Mouse (Mus musculus) myocyte (in vitro differentiated cells): ENCODE measurements around the gene Gdpd3. TPM values are rescaled to one million over a fixed set of nuclear protein-coding genes. Genes with fewer than 3 reads are reported as not detected.

Experiments
- H3K27me3 ChIP-seq: one replicate; pipeline ENCODE4 v1.6.1; 2011; ENCODE audit not compliant: control insufficient read depth, insufficient read depth, insufficient read length
- H3K36me3 ChIP-seq: one replicate; pipeline ENCODE4 v1.6.1; 2011; ENCODE audit not compliant: control insufficient read depth, insufficient read depth
- H3K4me2 ChIP-seq: one replicate; pipeline ENCODE4 v1.6.1; 2011; ENCODE audit warnings: low read depth, control low read depth
- H3K4me3 ChIP-seq: one replicate; pipeline ENCODE4 v1.5.1; 2011; ENCODE audit warnings: mild to moderate bottlenecking, control low read depth, moderate library complexity
- H3K79me2 ChIP-seq: one replicate; pipeline ENCODE4 v1.6.1; 2011; ENCODE audit not compliant: control insufficient read depth, insufficient read depth
- H3ac ChIP-seq: one replicate; pipeline ENCODE4 v1.6.1; 2011; ENCODE audit not compliant: control insufficient read depth, insufficient read length
- CEBPB ChIP-seq: IDR thresholded peaks from 2 replicates; pipeline ENCODE4 v1.6.1; 2011; ENCODE audit warnings: mild to moderate bottlenecking, moderate library complexity; ENCODE audit not compliant: poor library complexity, insufficient read depth, severe bottlenecking
- E2F4 ChIP-seq: IDR thresholded peaks from one replicate; pipeline ENCODE4 v1.6.1; 2011; ENCODE audit warnings: mild to moderate bottlenecking, control low read depth, moderate library complexity; ENCODE audit not compliant: insufficient read depth
- MAX ChIP-seq: IDR thresholded peaks from one replicate; pipeline ENCODE4 v1.6.1; 2011; ENCODE audit warnings: low read depth, mild to moderate bottlenecking, control low read depth
- MYOD1 ChIP-seq, 3 experiments: IDR thresholded peaks; one replicate each; pipeline ENCODE4 v1.6.1; 2011; ENCODE audit warnings: control low read depth in 2 of 3, low read depth in 2 of 3, mild to moderate bottlenecking in 2 of 3, moderate library complexity in 1 of 3; ENCODE audit not compliant: insufficient read length in 2 of 3, control insufficient read depth in 1 of 3
- MYOG ChIP-seq, 3 experiments: IDR thresholded peaks; one replicate each; pipeline ENCODE4 v1.6.1; 2011; ENCODE audit warnings: control low read depth in 2 of 3, low read depth in 2 of 3, mild to moderate bottlenecking in 2 of 3; ENCODE audit not compliant: insufficient read length in 2 of 3, control insufficient read depth in 1 of 3, insufficient read depth in 1 of 3
- POLR2A ChIP-seq: IDR thresholded peaks from one replicate; pipeline ENCODE4 v1.6.1; 2011; ENCODE audit warnings: low read depth, mild to moderate bottlenecking, control low read depth, moderate library complexity; ENCODE audit not compliant: insufficient read length
- POLR2AphosphoS2 ChIP-seq: IDR thresholded peaks from one replicate; pipeline ENCODE4 v1.6.1; 2011; ENCODE audit warnings: low read depth, control low read depth; ENCODE audit not compliant: insufficient read length
- REST ChIP-seq: IDR thresholded peaks from one replicate; pipeline ENCODE4 v1.6.1; 2011; ENCODE audit warnings: mild to moderate bottlenecking, control low read depth, moderate library complexity; ENCODE audit not compliant: insufficient read depth, insufficient read length
- SRF ChIP-seq: IDR thresholded peaks from one replicate; pipeline ENCODE4 v1.6.1; 2011; ENCODE audit warnings: low read depth; ENCODE audit not compliant: control insufficient read depth, insufficient read length
- TCF12 ChIP-seq: IDR thresholded peaks from one replicate; pipeline ENCODE4 v1.6.1; 2011; ENCODE audit warnings: mild to moderate bottlenecking, control low read depth; ENCODE audit not compliant: poor library complexity, insufficient read depth, severe bottlenecking
- TCF3 ChIP-seq: IDR thresholded peaks from one replicate; pipeline ENCODE4 v1.6.1; 2011; ENCODE audit warnings: low read depth, control low read depth; ENCODE audit not compliant: insufficient read length
- USF1 ChIP-seq: IDR thresholded peaks from one replicate; pipeline ENCODE4 v1.6.1; 2011; ENCODE audit warnings: low read depth, mild to moderate bottlenecking, control low read depth, moderate library complexity
- polyA plus RNA-seq: library from polyadenylated mRNA; unstranded; fragments of >200 nt; fragmentation: generic; extraction: Trizol; gene quantifications from one replicate; pipeline ENCODE4 v1.2.1, GENCODE M21; 2012; ENCODE audit warnings: missing spikeins

Gene Gdpd3
- polyA plus RNA-seq, 1 experiment: 1.1 TPM

DNA sequence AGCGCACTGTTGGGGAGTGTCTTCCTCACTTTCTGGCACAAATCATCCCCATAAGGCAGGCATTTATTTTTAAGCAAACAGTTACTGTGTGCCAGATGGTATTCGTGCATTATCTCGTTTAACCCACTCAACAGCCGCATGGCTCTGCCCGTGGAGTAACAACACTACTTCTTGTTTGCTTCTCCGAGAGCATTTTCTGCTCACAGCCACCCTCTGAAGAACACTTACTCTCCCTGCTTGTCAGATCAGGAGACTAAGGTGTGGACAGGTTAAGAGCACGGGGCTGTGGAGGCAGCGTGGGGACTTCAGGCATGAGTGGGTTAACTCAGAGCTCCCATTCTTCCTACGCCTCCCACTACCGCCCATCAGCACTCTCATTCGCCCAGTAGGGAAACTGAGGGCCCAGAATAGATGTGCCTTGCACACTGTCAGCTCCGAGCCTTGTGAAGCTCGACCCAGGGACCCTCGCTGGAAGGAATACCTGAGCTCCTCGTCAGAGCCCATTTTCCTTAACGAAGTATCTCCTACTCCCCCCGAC is 3.6 kb upstream of the Gdpd3 start:
- no peak overlapping the region for H3K4me2 ChIP-seq
- peaks cover 7% of the 10 kb centered on the region for H3K79me2 ChIP-seq
- no peak overlapping the region for H3K4me3 ChIP-seq
- peaks cover 5% of the 10 kb centered on the region for H3K36me3 ChIP-seq
- H3ac ChIP-seq: no peak overlapping the region
- TF ChIP-seq TCF3 (no peak), MAX (no peak), POLR2A (no peak), USF1 (no peak), E2F4 (no peak), REST (no peak), SRF (no peak), MYOD1 (IDR thresholded peaks at IDR 0.05; ENCODE audit: control insufficient read depth in 1 of 3, insufficient read length in 2 of 3, low read depth in 2 of 3) (no peak), TCF12 (no peak), CEBPB (no peak), MYOG (IDR thresholded peaks at IDR 0.05; ENCODE audit: control insufficient read depth in 1 of 3, insufficient read depth in 1 of 3, insufficient read length in 2 of 3, low read depth in 2 of 3) (no peak), POLR2AphosphoS2 (no peak)
- no peaks in the 10 kb centered on the region for H3K27me3 ChIP-seq

DNA sequence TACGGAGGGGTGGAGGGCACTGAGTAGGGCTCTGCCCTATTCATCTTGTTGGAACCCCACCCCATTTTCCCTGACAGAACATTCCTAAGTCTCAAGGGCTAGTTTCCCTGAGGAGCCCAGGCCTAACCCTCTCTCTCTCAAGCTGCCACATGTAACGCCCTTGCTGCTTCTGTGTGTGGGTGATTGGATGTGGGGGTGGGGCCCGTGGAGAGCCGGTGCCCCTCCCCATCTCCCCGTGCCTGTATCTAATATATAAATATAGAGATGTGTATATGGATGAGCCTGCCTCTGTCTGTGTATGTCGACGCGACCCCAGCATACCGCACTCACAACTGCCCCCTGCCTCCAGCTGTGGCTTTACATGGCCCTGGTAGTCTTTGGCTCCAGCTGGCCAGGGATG is 594 bp upstream of the Gdpd3 start:
- no peaks in the 10 kb centered on the region for H3K79me2 ChIP-seq
- H3K27me3 ChIP-seq: no peaks in the 10 kb centered on the region
- H3K4me2 ChIP-seq: no peak overlapping the region
- H3ac ChIP-seq: no peak overlapping the region
- no peak overlapping the region for H3K4me3 ChIP-seq
- no peak for TF ChIP-seq POLR2A
- no peak for TF ChIP-seq TCF3
- no peak for TF ChIP-seq MAX
- H3K36me3 ChIP-seq: peaks cover 5% of the 10 kb centered on the region

DNA sequence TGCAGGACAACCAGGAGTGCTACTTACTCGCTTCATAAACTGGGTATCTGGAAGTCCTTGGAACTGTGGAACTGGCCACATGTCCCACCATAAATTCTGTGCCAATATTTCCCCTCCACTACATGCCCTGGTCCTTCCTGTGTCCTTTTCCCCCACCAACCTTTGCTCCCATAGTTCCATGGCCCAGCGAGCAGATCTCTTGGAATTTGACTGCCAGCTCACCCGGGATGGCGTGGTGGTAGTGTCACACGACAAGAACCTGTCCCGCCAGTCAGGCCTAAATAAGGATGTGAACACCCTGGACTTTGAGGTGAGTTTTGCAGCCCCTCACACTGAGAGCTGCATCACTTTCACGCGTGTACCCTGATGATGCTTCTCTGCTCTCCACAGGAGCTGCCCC is 867 bp downstream of the Gdpd3 start:
- H3K79me2 ChIP-seq: no peaks in the 10 kb centered on the region
- TF ChIP-seq USF1: no peak
- TF ChIP-seq TCF3: no peak
- TF ChIP-seq E2F4: no peak
- TF ChIP-seq TCF12: no peak
- no peak for TF ChIP-seq REST
- TF ChIP-seq CEBPB: no peak
- TF ChIP-seq SRF: no peak
- TF ChIP-seq MAX: no peak
- no peak for TF ChIP-seq POLR2AphosphoS2
- TF ChIP-seq MYOD1 (IDR thresholded peaks at IDR 0.05; ENCODE audit: control insufficient read depth in 1 of 3, insufficient read length in 2 of 3, low read depth in 2 of 3): no peak
- no peak for TF ChIP-seq MYOG (IDR thresholded peaks at IDR 0.05; ENCODE audit: control insufficient read depth in 1 of 3, insufficient read depth in 1 of 3, insufficient read length in 2 of 3, low read depth in 2 of 3)
- no peak for TF ChIP-seq POLR2A

DNA sequence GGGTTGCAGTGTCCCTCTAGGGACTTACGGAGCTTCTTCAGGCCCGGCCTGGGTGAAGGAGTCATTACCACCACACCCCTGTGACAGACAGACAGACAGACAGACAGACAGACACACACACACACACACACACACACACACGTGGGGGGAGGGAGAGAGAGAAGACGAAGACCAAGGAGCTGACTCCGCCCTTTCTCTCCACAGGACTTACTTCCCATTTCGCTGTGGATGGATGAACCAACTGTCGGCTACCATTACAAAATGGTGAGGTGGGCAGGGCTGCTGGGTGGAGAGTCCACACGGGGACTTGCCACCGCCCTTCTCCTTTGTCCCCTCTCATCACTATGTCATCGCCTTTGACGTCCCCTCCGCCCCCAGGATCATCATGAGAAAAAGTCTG is 4.7 kb downstream of the Gdpd3 start:
- H3K36me3 ChIP-seq: no peaks in the 10 kb centered on the region

More for the DNA sequence above, 867 bp downstream of the Gdpd3 start:
- Histone ChIP-seq H3K27me3 (no peaks in the 10 kb centered on the region), H3K4me3 (no peak overlapping the region), H3K4me2 (no peak overlapping the region), H3K36me3 (no peaks in the 10 kb centered on the region), H3ac (no peak overlapping the region)

GRCm38 (mm10) chr7:126773351-126773750 is 7.2 kb downstream of the Gdpd3 start:
- Histone ChIP-seq H3K4me2 (no peak overlapping the region), H3K36me3 (no peaks in the 10 kb centered on the region), H3K79me2 (no peaks in the 10 kb centered on the region), H3K27me3 (no peaks in the 10 kb centered on the region), H3ac (no peak overlapping the region), H3K4me3 (no peak overlapping the region)
- no peak for TF ChIP-seq MYOD1 (IDR thresholded peaks at IDR 0.05; ENCODE audit: control insufficient read depth in 1 of 3, insufficient read length in 2 of 3, low read depth in 2 of 3)
- no peak for TF ChIP-seq E2F4
- TF ChIP-seq USF1: no peak
- TF ChIP-seq TCF12: no peak
- TF ChIP-seq POLR2A: no peak
- no peak for TF ChIP-seq TCF3
- TF ChIP-seq REST: no peak

More for the DNA sequence above, 4.7 kb downstream of the Gdpd3 start:
- no peak overlapping the region for H3ac ChIP-seq
- no peak overlapping the region for H3K4me3 ChIP-seq
- H3K27me3 ChIP-seq: no peaks in the 10 kb centered on the region
- H3K79me2 ChIP-seq: no peaks in the 10 kb centered on the region
- TF ChIP-seq REST (no peak), TCF3 (no peak), CEBPB (no peak), MAX (no peak), MYOG (IDR thresholded peaks at IDR 0.05; ENCODE audit: control insufficient read depth in 1 of 3, insufficient read depth in 1 of 3, insufficient read length in 2 of 3, low read depth in 2 of 3) (no peak), TCF12 (no peak), MYOD1 (IDR thresholded peaks at IDR 0.05; ENCODE audit: control insufficient read depth in 1 of 3, insufficient read length in 2 of 3, low read depth in 2 of 3) (no peak), SRF (no peak), POLR2AphosphoS2 (no peak), USF1 (no peak), E2F4 (no peak), POLR2A (no peak)
- H3K4me2 ChIP-seq: no peak overlapping the region
